Mouse (Mus musculus) spleen, postnatal 36 days (tissue): ENCODE measurements at regions not wholly inside any gene's neighbourhood (a gene's known extent, or its start where the extent isn't known, plus 50 kb on each side); places are given as distances from the start of the nearest gene placed in this dataset.

ENCODE experiments used
- DNase-seq, 2 experiments: peaks; one replicate each; pipeline ENCODE4 v3.0.0; 2022; ENCODE audit warnings: low spot score in 2 of 2, mixed read lengths in 1 of 2

- DNase-seq = no peak
Observed at GRCm38 (mm10) chr3:129386522-129386921, 54.0 kb upstream of the Enpep start.

DNA sequence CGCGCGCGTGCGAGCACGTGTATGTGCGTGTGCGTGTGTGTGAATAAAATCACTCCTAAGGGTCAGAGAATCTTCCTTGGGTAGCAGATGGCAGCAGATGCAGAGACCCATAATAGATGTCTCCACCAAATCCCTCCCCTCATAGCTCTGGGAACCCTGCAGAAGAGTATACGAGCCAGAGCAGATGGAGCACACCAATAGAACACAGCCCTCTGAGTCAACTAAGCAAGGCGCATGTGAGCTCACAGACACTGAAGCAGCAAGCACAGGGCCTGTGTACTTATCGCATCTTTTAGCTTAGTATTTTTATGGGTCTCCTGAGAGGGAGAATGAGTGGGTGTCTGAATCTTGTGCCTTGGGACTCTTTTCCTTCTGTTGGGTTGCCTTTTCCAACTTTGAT is 58.0 kb upstream of the Enpep start:
- DNase-seq = no peak

GRCm38 (mm10) chr3:129391888-129392813 is 59.6 kb upstream of the Enpep start:
- DNase-seq = no peak

GRCm38 (mm10) chr3:129392814-129393804 is 60.6 kb upstream of the Enpep start:
- no peak for DNase-seq

DNA sequence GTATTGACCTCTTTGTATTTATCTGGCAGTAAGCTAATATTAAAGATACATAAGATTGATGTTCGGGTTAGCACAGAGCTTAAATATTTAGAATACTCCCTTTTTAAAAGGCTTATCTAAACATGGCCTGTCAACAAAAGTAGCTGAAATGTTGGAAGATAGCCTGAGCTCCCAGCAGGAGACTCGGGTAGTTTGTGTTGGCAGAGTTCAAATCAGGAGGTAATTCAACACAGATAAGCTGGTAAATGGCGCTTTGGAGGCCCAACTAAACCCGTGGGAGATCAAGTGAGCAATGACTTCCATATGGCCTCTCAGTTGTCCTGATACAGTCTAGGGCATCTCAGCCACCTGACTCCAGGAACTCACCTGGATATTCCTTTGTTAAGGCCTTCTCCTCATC is 65.0 kb upstream of the Enpep start:
- DNase-seq = no peak

DNA sequence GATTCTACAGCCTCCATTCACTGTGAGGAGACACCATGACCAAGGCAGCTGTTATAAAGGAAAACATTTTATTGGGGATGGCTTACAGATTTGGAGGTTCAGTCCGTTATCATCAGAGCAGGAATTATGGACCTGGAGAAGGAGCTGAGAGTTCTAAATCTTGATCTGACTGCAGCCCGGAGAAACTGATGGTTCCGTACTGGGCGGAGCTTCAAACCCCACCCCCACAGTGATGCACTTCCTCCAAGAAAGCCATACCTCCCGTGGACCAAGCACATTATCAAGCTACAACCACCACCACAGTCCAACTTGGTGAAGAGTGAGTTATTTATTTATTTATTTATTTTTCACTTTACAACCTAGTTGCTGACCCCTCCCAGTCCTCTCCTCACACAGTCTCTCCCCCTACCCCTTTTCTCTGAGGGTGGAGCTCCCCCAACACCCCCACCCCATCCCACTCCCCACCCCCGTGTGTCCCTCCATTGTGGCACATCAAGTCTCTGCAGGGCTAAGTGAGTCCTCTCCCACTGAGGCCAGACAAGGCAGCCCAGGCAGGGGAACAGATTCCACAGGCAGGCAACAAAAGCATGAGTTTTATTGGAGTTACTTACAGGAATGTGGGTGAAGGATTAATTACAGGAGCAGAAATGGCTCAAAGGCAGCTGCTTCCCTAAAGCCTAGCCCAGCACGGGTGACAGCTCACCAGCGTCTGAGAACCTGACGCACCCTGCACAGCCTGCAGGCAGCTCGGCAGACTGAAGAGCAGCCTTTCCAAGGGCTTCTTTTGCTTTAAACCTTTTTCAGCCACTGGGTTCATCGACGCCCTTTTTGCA is 67.8 kb upstream of the Enpep start:
- DNase-seq = no peak

DNA sequence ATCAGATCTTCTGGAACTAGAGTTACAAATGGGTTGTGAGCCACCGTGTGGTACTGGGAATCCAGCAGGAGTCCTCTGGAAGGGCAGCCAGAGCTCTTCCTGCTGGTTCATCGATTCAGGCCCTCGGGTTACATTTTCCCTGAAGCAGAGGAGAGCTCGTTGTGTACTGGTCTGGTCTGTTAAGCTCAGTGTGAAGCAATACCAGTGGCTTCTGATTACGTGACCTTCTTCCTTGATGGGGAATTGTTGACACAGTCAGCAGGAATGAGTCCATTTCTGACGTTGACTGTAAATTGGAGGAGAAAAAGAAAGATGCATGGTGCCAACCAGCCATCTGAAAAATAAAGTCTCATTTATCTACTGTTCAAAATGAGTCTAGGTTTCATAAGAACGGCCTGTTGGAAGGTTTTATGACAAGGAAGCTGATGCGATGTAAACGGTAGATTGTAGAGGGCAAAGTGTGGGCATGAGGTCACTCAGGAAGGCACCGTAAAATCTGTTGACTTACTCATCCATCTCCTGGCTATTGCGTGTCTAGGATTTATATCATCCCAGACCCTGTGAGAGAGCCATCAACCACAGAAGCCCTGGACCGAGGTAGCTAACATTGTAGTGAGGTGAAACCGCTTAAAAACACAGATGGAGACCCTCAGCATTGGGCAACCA is 79.0 kb upstream of the Enpep start:
- DNase-seq = no peak

DNA sequence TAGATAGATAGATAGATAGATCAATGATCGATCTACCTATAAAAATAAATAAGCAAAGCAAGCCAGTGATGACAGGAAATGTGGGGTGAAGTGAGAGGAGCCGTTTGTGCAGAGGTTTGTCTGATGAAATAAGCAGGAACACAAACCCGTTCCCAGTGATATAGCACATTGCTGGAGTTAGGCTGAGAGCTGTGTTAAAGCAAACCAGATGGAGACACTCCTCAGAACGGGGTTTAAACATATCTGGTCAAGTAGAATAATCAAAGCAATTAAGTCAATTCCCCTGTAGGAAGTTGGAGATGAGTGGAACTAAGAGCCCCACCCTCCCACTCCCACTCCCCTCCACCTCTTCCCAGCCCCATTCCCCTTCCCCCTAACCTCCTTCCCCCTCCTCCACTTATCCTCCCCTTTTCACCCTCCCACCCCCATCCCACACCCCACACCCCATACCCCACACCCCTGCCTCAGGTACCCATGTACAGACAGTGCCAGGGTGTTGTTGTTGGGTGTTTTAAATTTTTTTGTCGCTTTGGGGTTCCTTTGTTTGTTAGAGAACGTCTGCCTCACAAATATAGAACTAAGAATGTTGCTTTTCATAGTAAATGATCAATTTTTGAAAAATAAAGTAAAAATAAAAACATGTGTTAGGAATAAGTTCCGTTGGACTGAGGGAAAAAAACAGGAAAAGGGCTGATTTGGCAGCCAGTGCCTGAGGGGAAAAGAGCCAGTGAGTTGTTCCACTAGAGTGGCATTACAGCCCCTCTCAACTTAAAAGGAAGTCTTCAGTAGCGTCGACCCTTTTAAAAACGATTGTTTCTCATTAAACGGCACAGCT is 79.8 kb upstream of the Enpep start:
- DNase-seq = no peak

DNA sequence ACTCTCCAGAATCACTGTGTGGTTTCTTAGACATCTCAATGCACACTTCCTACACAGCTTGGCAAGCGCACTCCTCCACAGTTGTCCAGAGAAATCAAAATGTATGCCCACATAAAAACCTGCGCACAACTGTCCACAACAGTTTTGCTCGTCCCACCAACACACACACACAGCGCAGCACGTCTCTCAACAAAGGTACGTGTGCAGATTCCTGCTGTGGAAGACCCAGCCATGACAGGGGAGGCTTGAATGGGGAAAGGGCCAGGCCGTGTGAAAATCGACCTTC is 80.4 kb upstream of the Enpep start:
- no peak for DNase-seq

DNA sequence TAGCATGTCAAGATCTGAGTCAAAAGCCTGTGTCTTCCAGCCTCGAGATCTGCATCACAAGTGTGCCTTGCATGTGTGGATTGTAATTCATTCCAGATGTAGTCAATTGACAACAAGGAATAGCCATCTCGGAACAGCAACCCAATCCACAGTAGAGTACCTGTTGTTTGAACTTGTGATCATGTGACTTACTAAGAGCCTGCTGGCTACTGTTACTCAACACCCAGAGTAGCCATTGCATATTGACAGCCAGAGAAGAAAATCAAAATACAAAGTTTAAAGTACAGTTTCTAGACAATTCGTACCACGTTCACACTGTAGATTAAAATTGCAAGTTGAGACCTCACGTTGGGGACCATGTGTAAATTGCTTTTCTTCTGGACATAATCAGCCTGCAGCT is 83.1 kb upstream of the Enpep start:
- no peak for DNase-seq

GRCm38 (mm10) chr3:129416337-129416736 is 83.8 kb upstream of the Enpep start:
- DNase-seq = no peak

DNA sequence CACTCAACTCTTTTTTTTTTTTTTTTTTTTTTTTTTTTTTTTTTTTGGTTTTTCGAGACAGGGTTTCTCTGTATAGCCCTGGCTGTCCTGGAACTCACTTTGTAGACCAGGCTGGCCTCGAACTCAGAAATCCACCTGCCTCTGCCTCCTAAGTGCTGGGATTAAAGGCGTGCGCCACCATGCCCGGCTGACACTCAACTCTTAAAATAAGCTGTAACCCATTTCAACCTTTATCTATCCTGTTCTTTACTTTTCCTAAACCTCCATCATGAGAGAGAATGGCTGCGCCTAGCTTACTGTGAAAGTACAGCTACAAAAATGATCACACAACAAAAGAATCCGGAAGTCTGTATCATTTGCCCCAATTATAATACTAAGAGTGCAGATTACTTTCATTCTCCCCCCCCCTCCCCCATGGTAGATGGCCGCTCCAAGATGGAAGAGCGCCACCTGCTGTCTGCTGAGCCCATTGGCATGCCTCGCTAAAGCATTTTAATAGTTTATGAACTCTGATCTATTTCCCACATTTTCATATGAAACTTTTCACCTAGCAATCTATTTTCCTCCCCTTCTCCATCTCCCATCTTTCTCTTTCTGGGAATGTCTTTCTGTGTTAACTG is 89.2 kb upstream of the Enpep start:
- peak in 1 of 2 experiments; percentile 4 for DNase-seq

GRCm38 (mm10) chr3:129428750-129429149 is 96.2 kb upstream of the Enpep start:
- DNase-seq = no peak

- peak in 1 of 2 experiments; percentile 14 for DNase-seq
Observed at GRCm38 (mm10) chr3:129429161-129430111, 96.9 kb upstream of the Enpep start.

DNA sequence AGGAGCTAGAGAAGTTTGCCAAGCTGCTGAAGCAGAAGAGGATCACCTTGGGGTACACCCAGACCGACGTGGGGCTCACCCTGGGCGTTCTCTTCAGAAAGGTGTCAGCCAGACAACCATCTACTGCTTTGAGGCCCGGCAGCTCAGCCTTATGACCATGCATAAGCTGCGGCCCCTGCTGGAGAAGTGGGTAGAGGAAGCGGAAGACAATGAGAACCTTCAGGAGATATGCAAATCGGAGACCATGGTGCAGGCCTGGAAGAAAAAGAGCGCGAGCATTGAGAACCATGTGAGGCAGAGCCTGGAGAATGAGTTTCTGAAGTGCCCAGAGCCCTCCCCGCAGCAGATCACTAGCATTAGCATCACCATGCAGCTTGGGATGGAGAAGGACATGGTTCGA is 98.1 kb upstream of the Elovl6 start:
- no peak for DNase-seq

GRCm38 (mm10) chr3:129437687-129438086 is 94.5 kb upstream of the Elovl6 start:
- DNase-seq = no peak

DNA sequence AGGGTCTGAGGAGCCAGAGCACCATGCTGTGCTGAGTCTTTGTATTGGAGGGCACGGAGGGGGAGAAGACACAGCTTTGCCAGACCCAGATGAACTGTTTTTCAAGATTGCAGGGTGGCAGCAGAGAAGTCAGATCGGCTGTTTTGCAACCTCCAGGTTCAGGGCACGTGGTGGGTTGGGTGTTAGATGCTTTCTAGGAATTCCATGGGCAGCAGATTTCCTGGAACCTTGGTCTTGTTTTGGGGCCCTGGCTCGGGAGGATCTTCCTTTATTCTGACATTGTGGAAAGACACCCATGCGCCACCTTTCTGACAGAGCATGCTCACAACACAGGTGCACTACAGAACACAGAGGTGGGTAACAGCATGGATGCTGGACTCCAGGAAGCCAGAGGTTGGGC is 89.4 kb upstream of the Elovl6 start:
- no peak for DNase-seq

GRCm38 (mm10) chr3:129444221-129444620 is 87.9 kb upstream of the Elovl6 start:
- no peak for DNase-seq

GRCm38 (mm10) chr3:129445961-129446360 is 86.2 kb upstream of the Elovl6 start:
- no peak for DNase-seq
